Mouse (Mus musculus): ENCODE data around the gene Fancd2. TPM values are rescaled to one million over a fixed set of nuclear protein-coding genes. Genes with fewer than 3 reads are reported as not detected.

The Fancd2 gene
- total RNA-seq, 2 experiments from 2014 or later = 27.4 to 28.2 TPM

DNA sequence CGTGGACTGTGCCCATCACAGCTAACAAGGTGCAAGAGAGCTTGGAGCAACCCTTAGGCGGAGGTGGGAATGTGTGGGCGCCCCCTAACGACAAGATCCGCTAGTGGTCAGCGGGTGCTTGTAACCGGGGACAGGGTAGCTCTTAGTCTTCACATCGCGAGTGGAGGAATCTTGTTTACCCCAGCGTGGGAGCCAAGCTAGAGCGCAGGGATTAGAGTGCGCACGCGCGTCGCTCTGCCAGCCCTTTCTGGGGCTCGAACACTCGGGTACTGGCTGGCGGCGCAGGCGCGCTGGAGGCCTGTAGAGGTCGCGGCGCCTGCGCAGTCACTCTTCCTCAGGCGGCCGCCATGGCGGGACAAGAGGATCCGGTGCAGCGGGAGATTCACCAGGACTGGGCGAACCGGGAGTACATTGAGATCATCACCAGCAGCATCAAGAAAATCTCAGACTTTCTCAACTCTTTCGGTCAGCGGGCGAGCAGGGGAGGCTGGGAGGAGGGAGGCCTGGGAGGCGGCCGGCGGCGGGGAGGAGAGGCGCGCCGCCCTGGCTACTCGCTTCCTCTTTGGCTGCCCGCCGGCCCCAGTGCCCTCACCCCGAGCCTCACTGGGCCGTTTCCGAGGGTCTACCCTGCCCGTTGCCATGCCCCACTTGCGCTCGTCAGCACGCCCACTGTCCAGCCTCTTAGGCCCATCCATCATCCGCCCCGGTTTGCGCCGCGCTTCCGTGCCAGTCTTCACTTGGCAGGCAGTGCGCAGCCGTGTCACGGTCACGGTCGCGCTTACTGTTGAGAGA lies 73.1 kb downstream of the Fancd2 start, which contains the start of gene Brk1:
Brk1 (plus strand) TSS at position 341 of the 792 bp plus-strand sequence.
- ATAC-seq (replicated peaks; ENCODE audit: poor library complexity, severe bottlenecking) = peak; percentile 91

- ATAC-seq (replicated peaks; ENCODE audit: poor library complexity, severe bottlenecking) = no peak
Observed at GRCm38 (mm10) chr6:113605224-113605545, 73.7 kb downstream of the Fancd2 start.

DNA sequence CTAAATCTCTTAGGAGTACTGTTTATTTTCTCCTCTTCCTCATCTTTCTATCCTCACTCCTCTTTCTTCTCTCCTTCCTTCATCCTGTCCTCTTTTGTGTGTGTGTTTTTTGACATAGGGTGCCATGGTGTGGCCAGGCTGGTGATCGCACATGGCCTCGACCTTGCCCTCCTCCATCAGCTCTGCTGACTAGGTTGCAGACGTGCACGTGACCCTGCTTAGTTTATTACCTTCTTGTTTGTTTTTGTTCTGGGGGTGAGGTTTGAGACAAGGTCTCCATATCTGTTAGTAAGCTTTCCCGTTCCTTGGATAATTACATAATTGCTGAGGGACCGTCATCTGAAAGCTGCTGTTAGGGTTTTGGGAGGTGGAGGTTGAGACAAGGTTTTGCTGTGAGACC lies 77.4 kb downstream of the Fancd2 start:
- no peak for ATAC-seq (replicated peaks; ENCODE audit: poor library complexity, severe bottlenecking)

GRCm38 (mm10) chr6:113609293-113609692 lies 77.8 kb downstream of the Fancd2 start:
- ATAC-seq (replicated peaks; ENCODE audit: poor library complexity, severe bottlenecking) = no peak

- no peak for ATAC-seq (replicated peaks; ENCODE audit: poor library complexity, severe bottlenecking)
Observed at GRCm38 (mm10) chr6:113612258-113612969, 80.9 kb downstream of the Fancd2 start.

GRCm38 (mm10) chr6:113614152-113614551 lies 82.7 kb downstream of the Fancd2 start:
- no peak for ATAC-seq (replicated peaks; ENCODE audit: poor library complexity, severe bottlenecking)

DNA sequence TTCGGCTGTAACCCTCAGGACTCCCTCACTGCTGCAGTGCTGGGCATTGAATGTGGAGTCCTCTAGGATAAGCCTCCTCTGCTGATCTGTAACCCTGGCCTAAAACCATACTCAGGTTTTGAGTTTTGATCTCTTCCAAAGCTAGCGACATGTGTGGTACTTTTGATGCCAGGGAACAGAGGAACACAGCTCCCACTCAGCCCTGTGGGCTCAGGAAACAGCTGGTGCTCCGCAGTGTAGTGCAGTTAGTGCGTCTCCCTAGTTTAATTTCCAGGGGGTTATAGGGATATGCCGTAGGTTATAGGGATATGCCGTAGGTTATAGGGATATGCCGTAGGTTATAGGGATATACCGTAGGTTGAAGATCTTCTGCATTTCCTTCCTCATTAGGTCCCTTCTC lies 83.5 kb downstream of the Fancd2 start:
- no peak for ATAC-seq (replicated peaks; ENCODE audit: poor library complexity, severe bottlenecking)

DNA sequence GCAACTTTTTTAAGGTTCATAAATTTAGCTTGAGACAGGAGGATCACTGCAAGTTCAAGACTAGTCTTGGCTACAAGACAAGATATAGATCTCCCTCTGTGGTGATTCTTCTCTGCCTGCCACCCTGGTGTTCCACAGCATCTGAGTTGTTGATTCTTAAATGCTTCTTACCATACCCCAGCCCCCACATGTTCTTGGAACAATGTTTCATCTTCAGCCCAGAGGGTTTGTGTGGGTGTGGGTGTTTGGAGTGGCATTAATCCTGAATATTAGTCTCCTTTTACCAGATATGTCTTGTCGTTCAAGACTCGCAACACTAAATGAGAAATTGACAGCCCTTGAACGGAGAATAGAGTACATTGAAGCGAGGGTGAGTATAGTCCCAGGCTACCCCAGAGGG lies 84.0 kb downstream of the Fancd2 start:
- ATAC-seq (replicated peaks; ENCODE audit: poor library complexity, severe bottlenecking) = no peak

DNA sequence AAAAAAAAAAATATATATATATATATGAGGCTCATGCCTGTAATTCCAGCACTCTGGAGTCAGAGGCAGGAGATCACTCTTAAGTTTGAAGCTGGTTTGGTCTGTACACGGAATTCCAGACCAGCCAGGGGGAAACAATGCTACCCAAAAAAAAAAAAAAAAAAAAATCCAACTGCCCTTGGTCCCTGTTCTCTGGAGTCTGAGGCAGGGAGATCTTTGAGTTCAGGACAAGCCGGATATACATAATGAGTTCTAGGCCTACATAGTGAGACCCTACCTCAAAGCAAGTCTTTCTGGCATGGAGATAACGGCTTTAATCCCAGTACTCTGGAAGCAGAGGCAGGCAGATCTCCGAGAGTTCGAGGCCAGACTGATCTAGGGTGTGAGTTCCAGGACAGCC lies 91.9 kb downstream of the Fancd2 start:
- ATAC-seq (replicated peaks; ENCODE audit: poor library complexity, severe bottlenecking) = no peak

GRCm38 (mm10) chr6:113623941-113624751 lies 92.7 kb downstream of the Fancd2 start, which contains the start of gene Vhl:
Gene Vhl (plus strand): TSS chr6:113623959.
- peak; percentile 79 for ATAC-seq (replicated peaks; ENCODE audit: poor library complexity, severe bottlenecking)

DNA sequence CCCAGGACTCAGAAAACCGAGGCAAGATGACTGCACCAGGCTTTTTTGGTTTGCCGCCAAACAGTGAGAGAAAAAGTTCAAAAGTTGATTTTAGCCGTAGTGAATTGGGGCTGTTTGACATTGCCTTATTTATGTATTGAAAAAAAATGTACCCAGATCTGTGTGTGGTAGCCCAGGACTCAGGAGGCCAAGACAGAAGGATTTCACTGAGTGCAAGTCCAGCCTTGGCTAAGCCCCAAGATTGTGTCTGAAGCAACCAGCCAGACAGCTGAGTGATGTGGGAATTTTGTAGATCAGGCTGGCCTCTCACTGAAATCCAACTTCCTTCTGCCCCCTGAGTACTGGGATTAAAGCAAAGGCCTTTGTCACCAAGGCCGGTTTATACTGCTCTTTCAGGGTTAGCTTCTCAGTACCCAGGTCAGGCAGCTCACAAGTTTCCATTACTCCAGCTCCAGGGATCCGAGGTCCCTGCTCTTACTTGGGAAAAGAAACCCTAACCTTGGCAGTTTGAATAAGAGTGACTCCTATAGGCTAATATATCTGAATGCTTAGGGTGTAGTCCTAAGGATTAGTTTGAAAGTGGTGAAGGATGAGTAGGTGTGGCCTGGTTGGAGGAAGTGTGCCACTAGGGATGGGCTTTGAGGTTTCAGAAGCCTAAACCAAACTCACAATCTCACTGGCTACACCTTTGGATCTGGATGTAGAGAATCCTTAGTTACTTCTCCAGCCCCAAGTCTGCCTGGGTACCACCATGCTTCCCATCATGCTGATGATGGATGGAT lies 93.7 kb downstream of the Fancd2 start:
- no peak for ATAC-seq (replicated peaks; ENCODE audit: poor library complexity, severe bottlenecking)

DNA sequence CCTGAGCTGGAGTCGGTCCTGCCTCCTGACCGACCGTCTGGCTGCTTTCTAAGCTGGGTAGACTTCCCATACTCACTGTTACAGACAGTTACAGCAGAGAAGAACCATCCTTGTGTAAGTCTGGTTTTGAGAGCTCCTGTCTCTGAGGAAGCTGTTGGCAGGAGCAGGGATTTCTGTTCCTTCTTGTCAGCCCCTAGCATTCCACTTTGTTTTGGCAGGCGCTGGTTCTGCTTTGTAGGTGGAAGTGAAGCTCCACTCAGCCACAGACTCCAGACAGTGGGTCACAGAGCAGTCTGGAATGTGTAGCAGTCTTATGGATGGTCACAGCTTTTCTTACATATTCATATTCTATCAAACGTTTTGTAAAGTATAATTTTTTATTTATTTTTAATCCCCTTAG lies 98.8 kb downstream of the Fancd2 start:
- peak; percentile 91 for ATAC-seq (replicated peaks; ENCODE audit: poor library complexity, severe bottlenecking)

DNA sequence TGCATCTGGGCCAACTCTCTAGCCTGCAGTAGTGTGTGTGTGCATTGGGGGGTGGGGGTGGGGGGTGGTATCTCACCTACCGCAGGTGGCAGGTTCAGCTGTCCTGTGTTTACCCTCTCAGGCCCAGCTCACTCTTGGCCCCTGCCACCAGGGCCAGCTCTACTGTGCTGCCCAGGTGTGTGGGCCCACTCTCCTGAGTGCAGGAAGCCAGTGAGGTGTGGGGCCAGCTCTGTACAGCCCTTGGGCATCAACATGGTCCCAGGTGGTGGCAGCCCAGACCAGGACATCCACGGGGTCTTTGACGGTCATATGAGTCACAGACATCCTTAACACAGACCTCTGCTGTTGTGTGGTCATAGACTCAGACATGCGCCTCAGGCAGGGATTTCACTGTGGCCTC lies 101.4 kb downstream of the Fancd2 start:
- ATAC-seq (replicated peaks; ENCODE audit: poor library complexity, severe bottlenecking) = no peak

- peak; percentile 100 for ATAC-seq (replicated peaks; ENCODE audit: poor library complexity, severe bottlenecking)
Observed at GRCm38 (mm10) chr6:113638302-113639040, 107.0 kb downstream of the Fancd2 start, which contains the start of gene Irak2. Gene Irak2 (plus strand): TSS chr6:113638467.

- ATAC-seq (replicated peaks; ENCODE audit: poor library complexity, severe bottlenecking) = no peak
Observed at GRCm38 (mm10) chr6:113639201-113639600, 107.7 kb downstream of the Fancd2 start.

DNA sequence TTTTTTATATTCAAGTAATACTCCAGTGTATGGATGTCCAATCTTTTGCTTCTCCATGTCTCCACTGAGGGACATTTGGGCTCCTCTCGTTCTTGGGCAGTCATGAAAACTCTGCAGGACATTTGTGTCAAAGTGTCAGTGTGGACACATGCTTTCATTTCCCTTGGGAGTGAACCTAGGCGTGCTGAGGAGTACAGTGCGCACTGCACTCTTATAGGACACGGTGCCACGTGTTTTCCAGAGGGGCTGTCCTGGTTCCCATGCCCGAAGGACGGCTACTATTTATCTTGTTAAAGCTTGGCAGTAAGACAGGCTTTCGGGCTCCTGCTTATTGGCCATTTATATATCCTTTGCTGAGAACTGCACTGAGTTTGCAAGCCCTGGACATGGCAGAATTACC lies 111.1 kb downstream of the Fancd2 start:
- ATAC-seq (replicated peaks; ENCODE audit: poor library complexity, severe bottlenecking) = no peak

DNA sequence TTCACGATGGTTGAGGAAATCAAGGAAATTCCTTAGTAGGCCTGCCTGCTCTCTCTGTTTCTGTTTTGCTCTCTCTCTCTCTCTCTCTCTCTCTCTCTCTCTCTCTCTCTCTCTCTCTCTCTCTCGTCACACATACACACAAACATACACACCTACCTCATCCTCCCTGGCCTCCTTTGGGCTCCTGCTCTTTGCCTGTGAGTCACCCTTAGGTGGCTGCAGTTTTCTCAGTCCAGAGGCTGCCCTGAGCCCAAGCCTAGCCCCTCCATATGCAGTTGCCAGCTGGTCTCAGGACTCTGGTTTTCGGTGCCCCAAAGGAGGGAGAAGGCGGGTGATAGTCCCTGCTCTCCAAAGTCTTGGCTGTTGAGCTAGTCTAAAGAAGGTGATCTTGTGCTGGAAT lies 111.5 kb downstream of the Fancd2 start:
- ATAC-seq (replicated peaks; ENCODE audit: poor library complexity, severe bottlenecking) = no peak

- no peak for ATAC-seq (replicated peaks; ENCODE audit: poor library complexity, severe bottlenecking)
Observed at GRCm38 (mm10) chr6:113643967-113644366, 112.5 kb downstream of the Fancd2 start.

GRCm38 (mm10) chr6:113644808-113645207 lies 113.3 kb downstream of the Fancd2 start:
- peak; percentile 81 for ATAC-seq (replicated peaks; ENCODE audit: poor library complexity, severe bottlenecking)

All from granulocyte monocyte progenitor cell, adult 5-6 weeks (primary cell).